Mouse (Mus musculus): ENCODE measurements around the gene Nyap1. TPM values are rescaled to one million over a fixed set of nuclear protein-coding genes. Genes with fewer than 3 reads are reported as not detected.

The Nyap1 gene
- total RNA-seq (2021) = under 1 TPM; 0.45 to 0.75 TPM
- long read RNA-seq, experiment 1 = 0 reads
- long read RNA-seq, experiment 2 = 0 reads

GRCm38 (mm10) chr5:137741023-137741931 lies at the start of gene Nyap1:
Gene Nyap1 (minus strand): TSS chr5:137741607.
- peak; percentile 82 for DNase-seq

- no peak for DNase-seq
Observed at GRCm38 (mm10) chr5:137788946-137789531, 47.6 kb upstream of the Nyap1 start.

GRCm38 (mm10) chr5:137788171-137788570 lies 46.8 kb upstream of the Nyap1 start:
- peak; percentile 20 for DNase-seq

- DNase-seq = peak; percentile 97
Observed at GRCm38 (mm10) chr5:137787151-137787928, 45.9 kb upstream of the Nyap1 start, which contains the start of the genes Mepce and Zcwpw1. Gene Mepce (minus strand): TSS chr5:137787655. Gene Zcwpw1 (plus strand): TSS chr5:137787798.

GRCm38 (mm10) chr5:137786109-137786942 lies 44.9 kb upstream of the Nyap1 start:
- peak; percentile 100 for DNase-seq

- peak; percentile 16 for DNase-seq
Observed at GRCm38 (mm10) chr5:137785164-137786031, 44.0 kb upstream of the Nyap1 start.

- DNase-seq = no peak
Observed at GRCm38 (mm10) chr5:137784546-137784945, 43.1 kb upstream of the Nyap1 start.

- DNase-seq = no peak
Observed at GRCm38 (mm10) chr5:137783901-137784540, 42.6 kb upstream of the Nyap1 start.

- DNase-seq = no peak
Observed at GRCm38 (mm10) chr5:137782776-137783522, 41.5 kb upstream of the Nyap1 start.

- DNase-seq = no peak
Observed at GRCm38 (mm10) chr5:137781661-137782060, 40.3 kb upstream of the Nyap1 start.

GRCm38 (mm10) chr5:137779053-137779933 lies 37.9 kb upstream of the Nyap1 start:
- peak; percentile 41 for DNase-seq

GRCm38 (mm10) chr5:137778635-137779034 lies 37.2 kb upstream of the Nyap1 start, which contains the start of gene Ppp1r35:
Gene Ppp1r35 (plus strand): TSS chr5:137778849.
- peak; percentile 95 for DNase-seq

- no peak for DNase-seq
Observed at GRCm38 (mm10) chr5:137777267-137777845, 35.9 kb upstream of the Nyap1 start.

GRCm38 (mm10) chr5:137776408-137776918 lies 35.1 kb upstream of the Nyap1 start:
- peak; percentile 8 for DNase-seq

GRCm38 (mm10) chr5:137775587-137776290 lies 34.3 kb upstream of the Nyap1 start:
- no peak for DNase-seq

- no peak for DNase-seq
Observed at GRCm38 (mm10) chr5:137772755-137773154, 31.3 kb upstream of the Nyap1 start.

- no peak for DNase-seq
Observed at GRCm38 (mm10) chr5:137770709-137771108, 29.3 kb upstream of the Nyap1 start.

All from gastrocnemius, postnatal 10 days (tissue).